Mouse (Mus musculus) midbrain, embryonic 12.5 days (tissue): ENCODE measurements around the gene Sema3b. TPM values are rescaled to one million over a fixed set of nuclear protein-coding genes. Genes with fewer than 3 reads are reported as not detected.

Experiments used
- ATAC-seq: fragments of 200-750 bp; cut with Nextera tagmentation; 2 replicates; pipeline ENCODE4 v1.8.0; 2017; ENCODE audit warnings: low read depth, moderate TSS enrichment, moderate library complexity; ENCODE audit not compliant: low FRiP score
- H3K27ac ChIP-seq: fragments of 300-500 bp; sonication (generic); replicated peaks from 2 replicates; pipeline ENCODE4 v1.5.1; 2016; ENCODE audit warnings: mild to moderate bottlenecking
- H3K27me3 ChIP-seq: fragments of 300-500 bp; sonication (generic); 2 replicates; pipeline ENCODE4 v1.6.1; 2016; ENCODE audit warnings: mild to moderate bottlenecking
- H3K36me3 ChIP-seq: fragments of 300-500 bp; sonication (generic); 2 replicates; pipeline ENCODE4 v1.6.1; 2016
- H3K4me1 ChIP-seq: fragments of 300-500 bp; sonication (generic); 2 replicates; pipeline ENCODE4 v1.6.1; 2016
- H3K4me2 ChIP-seq: fragments of 300-500 bp; sonication (generic); replicated peaks from 2 replicates; pipeline ENCODE4 v1.6.1; 2016; ENCODE audit warnings: mild to moderate bottlenecking, moderate library complexity
- H3K4me3 ChIP-seq: fragments of 300-500 bp; sonication (generic); 2 replicates; pipeline ENCODE4 v1.5.1; 2016; ENCODE audit warnings: mild to moderate bottlenecking
- H3K9ac ChIP-seq: fragments of 300-500 bp; sonication (generic); replicated peaks from 2 replicates; pipeline ENCODE4 v1.6.1; 2016; ENCODE audit warnings: mild to moderate bottlenecking, moderate library complexity
- H3K9me3 ChIP-seq: fragments of 300-500 bp; sonication (generic); 2 replicates; pipeline ENCODE4 v1.6.1; 2016; ENCODE audit warnings: mild to moderate bottlenecking
- WGBS: fragments of 180-500 bp; shearing (Covaris S2); methylation state at CpG from one replicate; pipeline ENCODE4 v1.1.7; 2016; 5-methylcytosine and 5-hydroxymethylcytosine counted together
- polyA plus RNA-seq: library from polyadenylated mRNA; unstranded; fragments of >200 nt; fragmentation: Nextera tagmentation; extraction: Ambion mirVana; gene quantifications from 2 replicates; pipeline ENCODE4 v1.2.1, GENCODE M21; 2016

The Sema3b gene
- polyA plus RNA-seq, 1 experiment from 2014 or later: 3.2 TPM

- under 1% methylated on average over 23 of the region's 23 CpGs for WGBS
- H3K4me2 ChIP-seq: peak overlapping the region; percentile 94
- no peaks in the 10 kb centered on the region for H3K9me3 ChIP-seq
- H3K4me3 ChIP-seq: peak overlapping the region; percentile 79
- H3K4me1 ChIP-seq: peaks cover 54% of the 10 kb centered on the region
- H3K27ac ChIP-seq: peak overlapping the region; percentile 88
- H3K36me3 ChIP-seq: peaks cover 34% of the 10 kb centered on the region
- no peak; the same call in 1 of the 2 replicates for ATAC-seq
- H3K27me3 ChIP-seq: peaks cover 36% of the 10 kb centered on the region
- peak overlapping the region; percentile 75 for H3K9ac ChIP-seq
These were observed 54.0 kb downstream of the Sema3b start for GRCm38 (mm10) chr9:107555031-107555457.

- WGBS: under 1% methylated on average over 53 of the region's 53 CpGs
- Histone ChIP-seq H3K4me2 (peak overlapping the region; percentile 94), H3K4me1 (peaks cover 54% of the 10 kb centered on the region), H3K27me3 (peaks cover 43% of the 10 kb centered on the region), H3K36me3 (peaks cover 27% of the 10 kb centered on the region), H3K27ac (peak overlapping the region; percentile 88), H3K9ac (peak overlapping the region; percentile 75), H3K4me3 (peak overlapping the region; percentile 79), H3K9me3 (no peaks in the 10 kb centered on the region)
- peak; percentile 94 for ATAC-seq
These were observed 54.7 kb downstream of the Sema3b start for GRCm38 (mm10) chr9:107554319-107554825.

- WGBS: 7% methylated on average over 37 of the region's 37 CpGs
- ATAC-seq: peak; percentile 81
- Histone ChIP-seq H3K4me1 (peaks cover 54% of the 10 kb centered on the region), H3K9ac (peak overlapping the region; percentile 68), H3K27me3 (peaks cover 50% of the 10 kb centered on the region), H3K9me3 (no peaks in the 10 kb centered on the region), H3K36me3 (peaks cover 20% of the 10 kb centered on the region), H3K4me3 (peak overlapping the region; percentile 79), H3K4me2 (peak overlapping the region; percentile 94), H3K27ac (peak overlapping the region; percentile 88)
These were observed 55.3 kb downstream of the Sema3b start for GRCm38 (mm10) chr9:107553541-107554318.

- H3K4me3 ChIP-seq: no peak overlapping the region
- no peak overlapping the region for H3K27ac ChIP-seq
- H3K27me3 ChIP-seq: peaks cover 58% of the 10 kb centered on the region
- H3K36me3 ChIP-seq: peaks cover 12% of the 10 kb centered on the region
- WGBS: 84% methylated on average over 5 of the region's 5 CpGs
- peak overlapping the region; percentile 94; the same call in 1 of the 2 replicates for H3K4me2 ChIP-seq
- H3K9me3 ChIP-seq: no peaks in the 10 kb centered on the region
- peaks cover 54% of the 10 kb centered on the region for H3K4me1 ChIP-seq
- ATAC-seq: no peak
- H3K9ac ChIP-seq: no peak overlapping the region
These were observed 56.2 kb downstream of the Sema3b start for GRCm38 (mm10) chr9:107552690-107553393.

GRCm38 (mm10) chr9:107551890-107552355 lies 57.1 kb downstream of the Sema3b start:
- H3K4me2 ChIP-seq: peak overlapping the region; percentile 58
- ATAC-seq: no peak
- H3K4me1 ChIP-seq: peaks cover 60% of the 10 kb centered on the region
- peak overlapping the region; percentile 36 for H3K4me3 ChIP-seq
- no peaks in the 10 kb centered on the region for H3K9me3 ChIP-seq
- peak overlapping the region; percentile 54 for H3K9ac ChIP-seq
- H3K27ac ChIP-seq: no peak overlapping the region
- peaks cover 3% of the 10 kb centered on the region for H3K36me3 ChIP-seq
- WGBS: 6% methylated on average over 8 of the region's 8 CpGs
- peaks cover 64% of the 10 kb centered on the region for H3K27me3 ChIP-seq

GRCm38 (mm10) chr9:107551117-107551889 lies 57.7 kb downstream of the Sema3b start, which contains the start of gene Rassf1:
TSS of gene Rassf1 (plus strand) at chr9:107551555.
- peak within 1 kb of the TSS; percentile 58 for H3K4me2 ChIP-seq
- peak within 1 kb of the TSS; percentile 54 for H3K9ac ChIP-seq
- H3K9me3 ChIP-seq: no peaks in the 10 kb centered on the region
- H3K4me1 ChIP-seq: peaks cover 60% of the 10 kb centered on the region
- ATAC-seq: no peak
- H3K27me3 ChIP-seq: peaks cover 64% of the 10 kb centered on the region
- WGBS: under 1% methylated on average over 63 of the region's 63 CpGs
- H3K4me3 ChIP-seq: peak within 1 kb of the TSS; percentile 36
- no peak within 1 kb of the TSS for H3K27ac ChIP-seq
- no peaks in the 10 kb centered on the region for H3K36me3 ChIP-seq

- no peak for ATAC-seq
- 25% methylated on average over 23 of the region's 23 CpGs for WGBS
- no peaks in the 10 kb centered on the region for H3K36me3 ChIP-seq
- no peaks in the 10 kb centered on the region for H3K9me3 ChIP-seq
- H3K9ac ChIP-seq: 0 out of 2 replicates have a peak overlapping the region, but pooled peaks have one; percentile 54
- H3K4me2 ChIP-seq: peak overlapping the region; percentile 58
- H3K27ac ChIP-seq: no peak overlapping the region
- peaks cover 64% of the 10 kb centered on the region for H3K27me3 ChIP-seq
- peaks cover 57% of the 10 kb centered on the region for H3K4me1 ChIP-seq
- peak overlapping the region; percentile 36 for H3K4me3 ChIP-seq
These were observed 58.4 kb downstream of the Sema3b start for GRCm38 (mm10) chr9:107550491-107551116.

- no peak overlapping the region for H3K4me2 ChIP-seq
- no peak overlapping the region for H3K9ac ChIP-seq
- no peak overlapping the region for H3K4me3 ChIP-seq
- H3K36me3 ChIP-seq: peaks cover 9% of the 10 kb centered on the region
- no peak overlapping the region for H3K27ac ChIP-seq
- ATAC-seq: no peak
- 87% methylated on average over 20 of the region's 20 CpGs for WGBS
- H3K27me3 ChIP-seq: peaks cover 64% of the 10 kb centered on the region
- H3K4me1 ChIP-seq: peaks cover 51% of the 10 kb centered on the region
- no peaks in the 10 kb centered on the region for H3K9me3 ChIP-seq
These were observed 59.5 kb downstream of the Sema3b start for GRCm38 (mm10) chr9:107549297-107550074.

- Histone ChIP-seq H3K27me3 (peaks cover 64% of the 10 kb centered on the region), H3K4me3 (no peak overlapping the region), H3K4me2 (no peak overlapping the region), H3K27ac (no peak overlapping the region), H3K9ac (no peak overlapping the region), H3K9me3 (no peaks in the 10 kb centered on the region), H3K4me1 (peaks cover 50% of the 10 kb centered on the region), H3K36me3 (peaks cover 16% of the 10 kb centered on the region)
- ATAC-seq: no peak
- 93% methylated on average over 10 of the region's 10 CpGs for WGBS
These were observed 60.2 kb downstream of the Sema3b start for GRCm38 (mm10) chr9:107548820-107549219.

GRCm38 (mm10) chr9:107547957-107548356 lies 61.1 kb downstream of the Sema3b start:
- no peak for ATAC-seq
- Histone ChIP-seq H3K9me3 (no peaks in the 10 kb centered on the region), H3K4me1 (peaks cover 44% of the 10 kb centered on the region), H3K36me3 (peaks cover 22% of the 10 kb centered on the region), H3K27ac (no peak overlapping the region), H3K4me3 (no peak overlapping the region), H3K27me3 (peaks cover 57% of the 10 kb centered on the region), H3K4me2 (no peak overlapping the region), H3K9ac (no peak overlapping the region)
- 82% methylated on average over 5 of the region's 5 CpGs for WGBS
